Mouse (Mus musculus): Measurements from ENCODE around the gene Azin2.

DNA sequence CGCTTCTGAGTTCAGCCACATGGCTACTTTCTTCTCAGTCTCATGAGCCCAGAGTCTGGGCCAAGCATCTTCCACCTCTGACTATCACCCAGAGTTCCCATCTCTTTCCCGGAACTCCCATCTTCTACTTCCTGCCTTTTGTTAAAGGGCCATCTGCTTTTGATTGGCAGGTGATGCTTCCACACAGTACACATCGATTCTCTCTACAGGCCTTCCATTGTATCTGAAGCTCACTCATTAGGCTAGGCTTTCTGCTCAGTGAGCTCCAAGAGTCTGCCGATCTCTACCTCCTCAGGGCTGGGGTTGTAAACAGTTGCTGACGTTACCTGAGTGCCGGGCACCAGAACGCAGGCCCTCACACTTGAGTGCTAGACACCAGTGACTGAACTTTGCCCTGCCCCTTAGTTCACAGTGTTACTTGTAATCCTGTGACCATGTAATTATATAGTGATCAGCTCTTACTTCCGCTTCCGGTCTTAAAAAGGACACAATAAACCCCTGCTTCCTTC is 29.3 kb upstream of the Azin2 start, which contains the start of gene Ak2:
- TF ChIP-seq CTCF (IDR thresholded peaks at IDR 0.05; ENCODE audit: extremely low read depth, insufficient read depth, insufficient read length, insufficient replicate concordance) (no peak), POLR2A (IDR thresholded peaks at IDR 0.05; ENCODE audit: low read depth, low read length) (no peak)
